Mouse (Mus musculus): Measurements from ENCODE around the gene Papolg. TPM values are rescaled to one million over a fixed set of nuclear protein-coding genes. Genes with fewer than 3 reads are reported as not detected.
"Not testable (repeated sequence)": the region's sequence is repeated elsewhere in the genome, so short reads cannot be mapped to it uniquely, and the experiment has no call there.

The Papolg gene
- polyA plus RNA-seq (2014; fragmentation: Nextera tagmentation; extraction: Ambion mirVana), result 20.9 and 22.0 TPM in 2 replicates

- peak; percentile 89 for DNase-seq (ENCODE audit: low spot score)
- WGBS, result 0% methylated on average over 21 of the region's 21 CpGs
- peak within 1 kb of the TSS; percentile 97 for H3K27ac ChIP-seq
Measured at GRCm38 (mm10) chr11:23895060-23895426, at the start of gene Papolg. TSS of gene Papolg (minus strand) at chr11:23895253.

GRCm38 (mm10) chr11:23928146-23928545 lies 33.1 kb upstream of the Papolg start:
- not testable (repeated sequence) for ATAC-seq (ENCODE audit: low FRiP score); H3K27ac ChIP-seq; H3K4me1 ChIP-seq (replicated peaks; ENCODE audit: control insufficient read depth, insufficient read depth, low read length); H3K27me3 ChIP-seq (ENCODE audit: control insufficient read depth, insufficient read depth, low read length); H3K9me3 ChIP-seq (ENCODE audit: control insufficient read depth, low read length); H3K4me3 ChIP-seq (replicated peaks; ENCODE audit: low read length); H3K9ac ChIP-seq; DNase-seq (ENCODE audit: low spot score); H3K36me3 ChIP-seq (replicated peaks; ENCODE audit: control insufficient read depth, insufficient read depth)
- H3K4me2 ChIP-seq (replicated peaks), result peak overlapping the region; percentile 22
- whole genome bisulfite sequencing, result 23% methylated on average over 8 of the region's 8 CpGs

More at GRCm38 (mm10) chr11:23895060-23895426, at the start of gene Papolg:
- peak within 1 kb of the TSS; percentile 55 for H3K4me2 ChIP-seq (replicated peaks)
- ATAC-seq (ENCODE audit: low FRiP score), result peak; percentile 100
- no peaks in the 10 kb centered on the region for H3K27me3 ChIP-seq (ENCODE audit: control insufficient read depth, insufficient read depth, low read length)
- H3K9ac ChIP-seq, result peak within 1 kb of the TSS; percentile 95
- peaks cover 9% of the 10 kb centered on the region; the same call in 1 of the 2 replicates for H3K36me3 ChIP-seq (replicated peaks; ENCODE audit: control insufficient read depth, insufficient read depth)
- peaks cover 15% of the 10 kb centered on the region for H3K4me1 ChIP-seq (replicated peaks; ENCODE audit: control insufficient read depth, insufficient read depth, low read length)
- H3K9me3 ChIP-seq (ENCODE audit: control insufficient read depth, low read length), result no peaks in the 10 kb centered on the region
- H3K4me3 ChIP-seq (replicated peaks; ENCODE audit: low read length), result peak within 1 kb of the TSS; percentile 97

DNA sequence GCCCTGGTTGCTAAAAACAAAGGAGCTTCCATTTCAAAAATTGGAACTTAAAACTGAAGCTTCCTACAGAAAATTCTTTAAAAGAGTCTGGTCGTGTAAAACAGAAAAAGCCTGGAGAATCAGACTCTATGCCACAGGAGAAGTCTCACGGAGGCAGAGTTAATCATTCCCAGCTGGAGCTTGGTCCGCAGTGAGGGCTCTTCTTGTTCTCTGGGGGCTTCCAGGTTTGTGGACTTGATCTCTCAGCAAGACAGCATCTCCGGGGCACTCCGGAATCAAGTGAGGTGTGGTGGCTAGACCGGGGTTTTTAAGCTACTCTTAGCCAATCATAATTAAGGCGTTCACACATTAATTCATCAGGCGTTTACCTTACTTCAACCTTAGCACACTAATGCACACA lies 32.6 kb upstream of the Papolg start:
- H3K4me3 ChIP-seq (replicated peaks; ENCODE audit: low read length), result no peak overlapping the region
- no peaks in the 10 kb centered on the region for H3K9me3 ChIP-seq (ENCODE audit: control insufficient read depth, low read length)
- 40% methylated on average over 8 of the region's 8 CpGs for WGBS

DNA sequence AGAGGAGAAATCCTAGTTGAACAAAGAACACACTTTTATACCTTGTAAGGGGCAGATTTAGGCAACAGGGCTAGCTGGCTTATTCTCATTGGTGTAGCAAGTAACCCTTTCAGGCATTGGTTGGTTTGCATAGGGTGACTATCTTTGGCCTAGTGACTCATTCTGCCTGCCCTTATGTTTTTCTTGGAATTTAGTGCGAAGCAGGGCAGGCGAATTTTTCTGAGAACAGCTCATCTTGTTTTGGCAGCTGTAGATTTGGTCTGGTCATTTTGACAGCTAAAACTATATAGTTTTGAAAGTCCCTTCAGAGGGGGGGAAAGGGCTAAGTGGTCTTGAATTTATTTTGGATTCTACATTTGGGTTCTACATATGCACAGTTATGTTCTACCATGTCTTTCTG lies 18.8 kb upstream of the Papolg start:
- H3K9ac ChIP-seq; H3K4me3 ChIP-seq (replicated peaks; ENCODE audit: low read length); H3K27ac ChIP-seq; DNase-seq (ENCODE audit: low spot score); H3K4me2 ChIP-seq (replicated peaks); H3K27me3 ChIP-seq (ENCODE audit: control insufficient read depth, insufficient read depth, low read length); ATAC-seq (ENCODE audit: low FRiP score); H3K9me3 ChIP-seq (ENCODE audit: control insufficient read depth, low read length); H3K4me1 ChIP-seq (replicated peaks; ENCODE audit: control insufficient read depth, insufficient read depth, low read length); H3K36me3 ChIP-seq (replicated peaks; ENCODE audit: control insufficient read depth, insufficient read depth): not testable (repeated sequence)
- 81% methylated on average over 2 of the region's 2 CpGs for WGBS

More for the DNA sequence above, 32.6 kb upstream of the Papolg start:
- no peak for ATAC-seq (ENCODE audit: low FRiP score)
- Histone ChIP-seq H3K27ac (no peak overlapping the region), H3K36me3 (replicated peaks; ENCODE audit: control insufficient read depth, insufficient read depth) (no peaks in the 10 kb centered on the region), H3K4me2 (replicated peaks) (peak overlapping the region; percentile 22), H3K9ac (no peak overlapping the region), H3K27me3 (ENCODE audit: control insufficient read depth, insufficient read depth, low read length) (no peaks in the 10 kb centered on the region), H3K4me1 (replicated peaks; ENCODE audit: control insufficient read depth, insufficient read depth, low read length) (no peaks in the 10 kb centered on the region)
- DNase-seq (ENCODE audit: low spot score), result no peak

DNA sequence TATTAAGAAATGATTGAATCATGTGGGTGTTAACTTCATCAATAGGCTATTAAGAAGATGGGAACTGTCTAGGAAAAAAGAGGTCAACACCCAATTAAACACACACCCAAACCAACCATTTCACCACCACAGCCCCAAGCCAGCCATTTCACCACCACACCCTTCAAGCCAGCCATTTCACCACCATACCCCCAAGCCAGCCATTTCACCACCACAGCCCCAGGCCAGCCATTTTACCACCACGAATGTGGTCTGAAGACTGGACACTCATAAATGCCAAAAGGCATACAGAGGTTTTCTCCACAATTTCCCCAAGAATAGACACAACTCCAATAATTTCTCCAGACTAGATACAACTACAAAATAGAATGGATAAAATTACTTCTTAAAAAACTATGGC lies 8.9 kb upstream of the Papolg start:
- H3K4me1 ChIP-seq (replicated peaks; ENCODE audit: control insufficient read depth, insufficient read depth, low read length), result no peaks in the 10 kb centered on the region
- no peaks in the 10 kb centered on the region for H3K36me3 ChIP-seq (replicated peaks; ENCODE audit: control insufficient read depth, insufficient read depth)
- no peaks in the 10 kb centered on the region for H3K27me3 ChIP-seq (ENCODE audit: control insufficient read depth, insufficient read depth, low read length)
- H3K4me2 ChIP-seq (replicated peaks), result no peak overlapping the region
- DNase-seq (ENCODE audit: low spot score) (no peak), ATAC-seq (ENCODE audit: low FRiP score) (no peak)
- 86% methylated on average over 1 of the region's 1 CpGs for WGBS
- H3K4me3 ChIP-seq (replicated peaks; ENCODE audit: low read length), result no peak overlapping the region
- H3K27ac ChIP-seq, result no peak overlapping the region
- H3K9me3 ChIP-seq (ENCODE audit: control insufficient read depth, low read length), result no peaks in the 10 kb centered on the region
- no peak overlapping the region for H3K9ac ChIP-seq

DNA sequence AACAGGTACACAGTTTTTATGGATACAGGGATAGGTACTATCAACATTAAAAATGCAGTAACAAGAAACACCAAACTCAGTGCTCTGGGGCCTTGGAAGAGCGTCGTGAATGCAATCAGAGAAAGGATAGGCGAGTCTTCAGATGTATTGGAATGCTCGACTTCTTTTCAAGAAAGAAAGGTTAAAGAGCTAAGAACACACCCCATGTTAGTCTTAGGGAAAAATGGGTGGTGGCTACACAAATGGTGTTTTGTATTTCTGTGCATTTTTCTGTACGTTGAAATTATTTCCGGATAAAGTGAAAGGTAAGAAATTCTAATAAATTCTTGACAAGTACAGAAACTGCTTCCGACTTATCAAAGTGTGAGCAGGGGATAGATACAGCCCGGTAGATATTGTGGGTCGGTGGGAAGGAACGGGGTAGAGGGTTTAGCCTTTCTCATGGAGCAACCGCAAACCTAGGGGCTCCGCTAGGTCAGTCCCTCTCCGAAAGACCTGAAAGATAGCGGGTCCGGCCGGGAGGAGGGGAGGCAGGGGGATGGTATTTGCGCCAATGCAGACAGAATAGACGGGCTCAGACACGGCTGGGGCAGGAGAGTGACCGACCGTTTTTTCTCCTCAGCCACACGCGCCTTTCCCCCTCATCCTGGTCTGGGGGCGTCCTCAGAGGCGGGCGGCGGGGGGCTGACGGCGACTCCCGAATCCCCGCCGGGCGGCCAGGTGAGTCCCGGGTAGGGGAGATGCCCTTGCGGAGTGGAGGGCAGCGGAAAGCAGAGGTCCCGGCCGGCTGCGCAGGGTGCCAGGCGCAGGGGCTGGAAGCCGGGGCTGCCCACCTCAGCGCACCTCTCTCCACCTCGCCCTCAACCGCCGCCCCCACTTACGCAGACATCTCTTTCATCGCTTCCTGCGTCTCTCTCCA lies 653 bp downstream of the Papolg start:
- H3K4me2 ChIP-seq (replicated peaks), result peak overlapping the region; percentile 55
- H3K4me3 ChIP-seq (replicated peaks; ENCODE audit: low read length), result peak overlapping the region; percentile 97
- WGBS, result under 1% methylated on average over 39 of the region's 48 CpGs
- no peaks in the 10 kb centered on the region for H3K27me3 ChIP-seq (ENCODE audit: control insufficient read depth, insufficient read depth, low read length)
- DNase-seq (ENCODE audit: low spot score) (peak; percentile 26), ATAC-seq (ENCODE audit: low FRiP score) (peak; percentile 91)
- peaks cover 15% of the 10 kb centered on the region for H3K36me3 ChIP-seq (replicated peaks; ENCODE audit: control insufficient read depth, insufficient read depth)
- H3K4me1 ChIP-seq (replicated peaks; ENCODE audit: control insufficient read depth, insufficient read depth, low read length), result peaks cover 15% of the 10 kb centered on the region
- peak overlapping the region; percentile 97 for H3K27ac ChIP-seq
- peak overlapping the region; percentile 95 for H3K9ac ChIP-seq
- H3K9me3 ChIP-seq (ENCODE audit: control insufficient read depth, low read length), result no peaks in the 10 kb centered on the region

DNA sequence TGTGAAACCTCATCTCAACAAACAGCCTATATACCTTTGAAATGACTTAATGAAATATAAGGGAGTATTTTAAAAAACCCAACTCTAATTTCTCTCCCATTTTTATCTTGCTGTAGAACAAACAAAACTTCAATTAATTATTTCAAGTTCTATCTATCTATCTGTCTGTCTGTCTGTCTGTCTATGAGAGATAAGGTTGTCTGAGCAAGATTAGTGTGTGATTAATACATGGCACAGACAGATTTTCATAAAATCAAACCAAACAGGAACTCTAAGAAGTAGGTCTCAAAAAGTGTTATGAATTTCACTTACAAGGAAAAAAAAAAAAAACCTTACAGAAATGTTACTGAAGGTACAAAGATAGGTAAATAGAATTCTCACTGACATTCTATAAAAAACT lies 1.5 kb downstream of the Papolg start:
- Histone ChIP-seq H3K27me3 (ENCODE audit: control insufficient read depth, insufficient read depth, low read length) (no peaks in the 10 kb centered on the region), H3K4me3 (replicated peaks; ENCODE audit: low read length) (no peak overlapping the region)
- ATAC-seq (ENCODE audit: low FRiP score), result no peak

DNA sequence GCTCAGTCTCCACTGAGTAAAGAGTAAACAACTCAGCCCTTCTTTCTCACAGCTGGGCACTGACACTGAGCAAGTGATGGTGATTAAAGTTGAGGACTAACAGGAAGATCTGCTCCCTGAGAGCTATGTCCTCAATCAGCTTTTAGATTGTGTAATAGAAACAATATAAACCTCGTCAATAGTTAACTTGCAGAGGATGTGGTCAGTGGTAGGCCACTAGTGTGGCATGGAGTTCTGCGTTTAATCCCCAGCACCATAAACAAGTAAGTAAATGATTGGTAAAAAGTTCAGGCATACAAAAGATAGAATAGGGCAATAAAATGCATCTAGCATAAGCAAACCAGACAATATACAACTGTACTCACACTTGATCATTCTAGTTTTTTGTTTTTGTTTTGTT lies 30.7 kb downstream of the Papolg start:
- Histone ChIP-seq H3K4me3 (replicated peaks; ENCODE audit: low read length) (no peak overlapping the region), H3K4me1 (replicated peaks; ENCODE audit: control insufficient read depth, insufficient read depth, low read length) (no peaks in the 10 kb centered on the region), H3K9me3 (ENCODE audit: control insufficient read depth, low read length) (no peaks in the 10 kb centered on the region), H3K9ac (no peak overlapping the region), H3K4me2 (replicated peaks) (no peak overlapping the region), H3K27ac (no peak overlapping the region), H3K36me3 (replicated peaks; ENCODE audit: control insufficient read depth, insufficient read depth) (peaks cover 89% of the 10 kb centered on the region), H3K27me3 (ENCODE audit: control insufficient read depth, insufficient read depth, low read length) (no peaks in the 10 kb centered on the region)
- ATAC-seq (ENCODE audit: low FRiP score) (no peak), DNase-seq (ENCODE audit: low spot score) (no peak)
- WGBS, result 91% methylated on average over 2 of the region's 2 CpGs

More for the DNA sequence above, 1.5 kb downstream of the Papolg start:
- Histone ChIP-seq H3K9me3 (ENCODE audit: control insufficient read depth, low read length) (no peaks in the 10 kb centered on the region), H3K9ac (no peak overlapping the region), H3K36me3 (replicated peaks; ENCODE audit: control insufficient read depth, insufficient read depth) (peaks cover 23% of the 10 kb centered on the region), H3K4me1 (replicated peaks; ENCODE audit: control insufficient read depth, insufficient read depth, low read length) (peaks cover 15% of the 10 kb centered on the region), H3K27ac (no peak overlapping the region), H3K4me2 (replicated peaks) (peak overlapping the region; percentile 41)
- DNase-seq (ENCODE audit: low spot score), result no peak

DNA sequence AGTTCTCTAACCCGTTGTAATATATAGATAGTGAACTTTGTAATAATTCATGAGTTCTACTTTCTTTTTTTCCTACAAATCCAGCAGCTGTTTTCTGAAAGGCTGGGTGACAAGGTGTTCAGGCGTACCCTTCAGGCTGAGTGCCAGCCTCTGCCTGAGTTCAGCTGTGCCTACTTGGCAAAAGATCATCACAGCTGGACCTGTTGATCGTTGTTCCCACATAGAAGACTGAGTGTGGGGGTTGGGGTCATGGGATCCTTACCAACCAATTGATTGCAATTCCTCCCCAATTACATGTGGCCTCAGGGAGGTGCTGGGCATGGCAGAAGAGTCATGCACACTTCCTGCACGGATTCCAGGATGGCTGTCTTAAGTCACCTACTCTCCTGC lies 38.3 kb downstream of the Papolg start:
- WGBS, result 91% methylated on average over 4 of the region's 4 CpGs
- no peaks in the 10 kb centered on the region for H3K27me3 ChIP-seq (ENCODE audit: control insufficient read depth, insufficient read depth, low read length)
- H3K9ac ChIP-seq, result no peak overlapping the region
- H3K4me3 ChIP-seq (replicated peaks; ENCODE audit: low read length), result no peak overlapping the region
- no peak overlapping the region for H3K27ac ChIP-seq
- H3K9me3 ChIP-seq (ENCODE audit: control insufficient read depth, low read length), result no peaks in the 10 kb centered on the region
- ATAC-seq (ENCODE audit: low FRiP score), result no peak; the same call in 1 of the 2 replicates
- DNase-seq (ENCODE audit: low spot score), result no peak
- H3K4me1 ChIP-seq (replicated peaks; ENCODE audit: control insufficient read depth, insufficient read depth, low read length), result no peaks in the 10 kb centered on the region
- peaks cover 55% of the 10 kb centered on the region for H3K36me3 ChIP-seq (replicated peaks; ENCODE audit: control insufficient read depth, insufficient read depth)
- H3K4me2 ChIP-seq (replicated peaks), result no peak overlapping the region

Data from hindbrain, embryonic 14.5 days (tissue).